Mouse (Mus musculus) ES-Bruce4 (cell line): ENCODE results near the gene Srsf3. TPM values are rescaled to one million over a fixed set of nuclear protein-coding genes. Genes with fewer than 3 reads are reported as not detected.

Experiments
- H3K27ac ChIP-seq: 2 replicates; pipeline ENCODE4 v1.5.1; 2012; ENCODE audit warnings: low read length, inconsistent platforms; ENCODE audit not compliant: insufficient read depth
- H3K27me3 ChIP-seq: 2 replicates; pipeline ENCODE4 v1.6.1; 2012; ENCODE audit warnings: mild to moderate bottlenecking, low read length, inconsistent platforms; ENCODE audit not compliant: control insufficient read depth, poor library complexity, insufficient read depth, severe bottlenecking
- H3K36me3 ChIP-seq: 2 replicates; pipeline ENCODE4 v1.6.1; 2012; ENCODE audit warnings: inconsistent platforms, mild to moderate bottlenecking, low read length, moderate library complexity; ENCODE audit not compliant: control insufficient read depth, poor library complexity, insufficient read depth, severe bottlenecking
- H3K4me1 ChIP-seq: one replicate; pipeline ENCODE4 v1.8.1; 2011; ENCODE audit warnings: low read length; ENCODE audit not compliant: control insufficient read depth, insufficient read depth
- H3K4me3 ChIP-seq: 2 replicates; pipeline ENCODE4 v1.5.1; 2011; ENCODE audit warnings: low read depth, mild to moderate bottlenecking, low read length
- H3K9ac ChIP-seq: 2 replicates; pipeline ENCODE4 v1.6.1; 2012; ENCODE audit warnings: low read depth, mild to moderate bottlenecking, inconsistent platforms; ENCODE audit not compliant: poor library complexity, severe bottlenecking
- H3K9me3 ChIP-seq: replicated peaks from 2 replicates; pipeline ENCODE4 v1.6.1; 2012; ENCODE audit warnings: mild to moderate bottlenecking, low read length, inconsistent platforms; ENCODE audit not compliant: control insufficient read depth, poor library complexity, insufficient read depth, severe bottlenecking
- CTCF ChIP-seq: IDR thresholded peaks from one replicate; pipeline ENCODE4 v1.8.1; 2011; ENCODE audit warnings: low read depth, low read length
- EP300 ChIP-seq: IDR thresholded peaks from 2 replicates; pipeline ENCODE4 v1.6.1; 2011; ENCODE audit warnings: low read depth, low read length; ENCODE audit not compliant: insufficient read depth
- POLR2A ChIP-seq: IDR thresholded peaks from one replicate; pipeline ENCODE4 v1.8.1; 2011; ENCODE audit warnings: low read length; ENCODE audit not compliant: insufficient read depth
- polyA plus RNA-seq: library from polyadenylated mRNA; stranded (reverse); fragments of >200 nt; gene quantifications from 2 replicates; pipeline ENCODE4 v1.2.4, GENCODE M21; 2011; ENCODE audit warnings: low read depth; ENCODE audit not compliant: missing spikeins, insufficient read depth, insufficient read length

Gene Srsf3
- polyA plus RNA-seq, 1 experiment, result 557 TPM

DNA sequence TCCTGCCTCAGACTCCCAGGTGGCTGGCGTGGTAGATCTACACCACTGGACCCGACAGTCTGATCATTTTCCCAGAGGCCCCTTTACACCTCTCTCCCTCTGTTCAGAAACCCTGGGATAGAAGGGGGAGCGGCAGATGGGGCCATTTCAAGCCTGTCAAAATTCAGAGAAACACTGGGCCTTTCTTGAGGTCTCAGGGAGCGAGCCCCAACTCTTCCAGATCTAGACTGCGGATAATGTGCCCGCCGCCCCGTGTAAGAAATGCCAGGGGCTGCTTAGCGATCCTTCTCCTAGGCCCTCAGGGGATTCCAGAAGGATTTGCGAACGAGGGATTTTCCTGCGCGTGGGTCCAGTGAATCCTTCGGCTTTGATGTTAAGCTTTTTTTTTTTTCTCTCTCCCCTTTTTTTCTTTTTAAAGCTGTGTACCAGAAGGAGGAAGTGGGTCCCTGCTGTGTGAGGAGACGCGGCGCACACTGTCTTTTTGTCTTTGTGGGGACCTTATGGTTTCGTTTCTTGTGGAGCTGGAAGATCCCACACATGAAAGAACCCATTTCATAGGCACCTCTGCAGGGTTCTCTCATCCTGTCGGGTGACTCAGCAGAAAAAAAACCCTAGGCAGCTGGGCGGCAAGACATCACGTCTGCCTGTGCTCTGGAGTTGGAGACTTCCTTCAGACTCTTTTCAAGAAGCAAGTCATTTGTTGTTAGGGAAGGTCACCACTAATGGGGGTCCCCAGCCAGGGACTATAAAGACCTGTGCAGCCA lies 49.4 kb downstream of the Srsf3 start:
- peaks cover 4% of the 10 kb centered on the region for H3K4me1 ChIP-seq
- H3K27me3 ChIP-seq, result no peaks in the 10 kb centered on the region
- TF ChIP-seq EP300 (peak; percentile 50; the same call in 1 of the 2 replicates), POLR2A (no peak)
- no peak overlapping the region for H3K4me3 ChIP-seq
- H3K9me3 ChIP-seq, result no peaks in the 10 kb centered on the region
- H3K9ac ChIP-seq, result peak overlapping the region; percentile 60
- H3K27ac ChIP-seq, result peak overlapping the region; percentile 53
- no peaks in the 10 kb centered on the region for H3K36me3 ChIP-seq

DNA sequence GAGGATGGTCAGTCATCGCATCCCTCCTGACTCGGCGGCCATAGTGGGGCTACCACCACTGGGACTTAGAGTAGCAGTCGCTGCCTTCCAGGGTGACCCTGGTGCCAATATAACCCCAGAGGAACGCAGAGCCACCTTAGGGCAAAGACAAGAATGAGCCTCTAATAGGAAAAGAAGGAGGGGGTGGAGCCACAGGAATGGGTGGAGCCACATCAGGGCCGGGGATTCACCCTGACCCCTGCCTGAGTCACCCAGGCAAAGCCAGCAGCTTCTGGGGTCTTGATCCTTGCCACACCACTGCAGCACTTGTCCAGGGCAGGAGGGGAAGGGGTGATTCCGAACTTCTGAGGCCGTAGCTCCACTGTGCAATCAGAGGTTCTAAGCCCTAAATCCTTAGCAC lies 51.2 kb downstream of the Srsf3 start:
- Histone ChIP-seq H3K9me3 (no peaks in the 10 kb centered on the region), H3K36me3 (no peaks in the 10 kb centered on the region), H3K9ac (no peak overlapping the region), H3K27ac (no peak overlapping the region), H3K27me3 (no peaks in the 10 kb centered on the region), H3K4me3 (peak overlapping the region; percentile 48), H3K4me1 (peaks cover 4% of the 10 kb centered on the region)
- TF ChIP-seq POLR2A, result no peak
- no peak for TF ChIP-seq EP300
- TF ChIP-seq CTCF, result no peak

DNA sequence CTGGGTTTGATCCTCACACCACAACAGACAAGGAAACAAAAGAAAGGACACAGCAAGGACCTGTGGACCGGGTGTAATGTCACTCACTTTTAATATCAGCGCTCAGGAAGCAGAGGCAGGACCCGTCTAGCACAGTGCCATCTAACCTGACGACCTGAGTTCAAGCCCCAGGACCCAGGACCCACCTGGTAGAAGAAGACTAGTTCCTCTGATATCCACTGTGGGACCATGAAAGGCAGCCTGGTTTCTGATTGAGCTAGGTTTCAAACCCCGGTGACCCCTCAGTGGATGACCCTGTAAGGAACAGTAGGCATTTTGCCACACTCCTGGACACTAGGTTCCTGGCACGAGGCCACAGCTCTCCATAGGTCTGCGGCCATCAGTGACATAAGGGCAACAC lies 52.2 kb downstream of the Srsf3 start:
- Histone ChIP-seq H3K27me3 (no peaks in the 10 kb centered on the region), H3K27ac (no peak overlapping the region), H3K4me1 (peaks cover 4% of the 10 kb centered on the region), H3K36me3 (no peaks in the 10 kb centered on the region), H3K9me3 (no peaks in the 10 kb centered on the region), H3K9ac (no peak overlapping the region), H3K4me3 (no peak overlapping the region)
- no peak for TF ChIP-seq EP300
- TF ChIP-seq CTCF, result no peak
- no peak for TF ChIP-seq POLR2A

DNA sequence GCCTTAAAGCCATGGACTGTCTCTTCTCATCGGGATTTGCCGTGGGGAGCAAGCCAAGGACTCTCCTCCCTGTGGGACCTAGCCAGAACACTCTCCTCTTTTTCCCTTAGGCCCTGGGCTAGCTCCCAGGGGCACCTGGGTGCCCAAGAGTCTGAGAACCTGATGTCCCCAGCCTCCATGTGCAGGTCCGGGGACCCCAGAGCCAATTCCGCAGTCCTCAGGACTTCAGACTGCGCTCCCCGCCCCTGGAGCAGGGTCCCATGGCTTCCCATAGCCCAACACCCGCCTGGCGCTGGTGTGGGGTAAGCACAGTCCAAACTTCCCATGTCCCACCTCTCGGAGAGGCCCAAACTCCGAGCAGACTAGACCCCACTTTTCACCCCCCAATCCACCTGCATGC lies 52.8 kb downstream of the Srsf3 start:
- Histone ChIP-seq H3K4me1 (peaks cover 3% of the 10 kb centered on the region), H3K9me3 (no peaks in the 10 kb centered on the region), H3K9ac (no peak overlapping the region), H3K4me3 (no peak overlapping the region), H3K27ac (no peak overlapping the region), H3K36me3 (no peaks in the 10 kb centered on the region), H3K27me3 (no peaks in the 10 kb centered on the region)
- TF ChIP-seq POLR2A, result no peak
- no peak for TF ChIP-seq CTCF
- no peak for TF ChIP-seq EP300

DNA sequence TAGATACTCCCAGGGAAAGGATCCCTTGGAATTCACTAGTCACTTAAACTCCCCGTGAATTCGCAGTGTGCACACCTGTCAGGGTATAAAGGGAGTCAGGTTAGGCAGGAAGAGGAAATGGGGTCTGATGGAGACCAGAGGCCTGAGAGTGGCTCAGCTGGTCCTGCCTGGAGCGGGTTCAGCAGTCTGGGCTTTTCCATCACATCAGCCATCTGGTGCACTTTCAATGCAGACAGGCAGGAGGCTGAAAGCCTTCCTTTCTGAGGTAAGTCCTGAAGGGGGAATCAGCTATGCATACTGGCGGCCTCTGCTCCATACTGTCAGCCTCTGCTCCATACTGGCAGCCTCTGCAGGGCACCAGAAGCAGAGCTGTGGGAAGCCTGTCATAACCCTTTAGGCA lies 54.5 kb downstream of the Srsf3 start:
- TF ChIP-seq POLR2A (no peak), EP300 (no peak), CTCF (no peak)
- Histone ChIP-seq H3K4me1 (peaks cover 3% of the 10 kb centered on the region), H3K36me3 (no peaks in the 10 kb centered on the region), H3K9ac (no peak overlapping the region), H3K9me3 (no peaks in the 10 kb centered on the region), H3K27ac (no peak overlapping the region), H3K27me3 (no peaks in the 10 kb centered on the region), H3K4me3 (no peak overlapping the region)

DNA sequence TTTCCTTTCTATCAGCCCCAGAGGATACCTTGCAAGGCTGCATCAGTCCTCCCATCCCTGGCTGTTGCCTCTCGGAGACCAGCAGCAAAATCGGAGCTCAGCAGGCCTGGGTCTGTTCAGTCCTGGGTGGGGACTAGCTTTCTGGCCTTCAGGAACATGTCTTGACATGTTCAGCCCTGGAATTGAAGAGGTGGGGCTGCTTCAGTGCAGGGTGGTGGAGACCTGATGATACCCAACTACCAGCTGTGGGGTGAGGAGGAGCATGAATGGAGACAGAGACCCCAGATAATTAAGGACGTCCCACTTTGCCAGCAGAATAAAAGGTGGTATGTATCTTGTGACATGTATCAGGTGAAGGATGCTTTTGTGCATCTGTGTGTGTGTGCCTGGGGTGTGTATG lies 58.3 kb downstream of the Srsf3 start, which contains the start of gene Cdkn1a:
TSS of gene Cdkn1a (plus strand) at position 201 of the 400 bp plus-strand sequence.
- peaks cover 5% of the 10 kb centered on the region; the same call in 1 of the 2 replicates for H3K27me3 ChIP-seq
- TF ChIP-seq CTCF (no peak), POLR2A (peak; percentile 21), EP300 (peak; percentile 88)
- H3K9me3 ChIP-seq, result no peaks in the 10 kb centered on the region
- peaks cover 1% of the 10 kb centered on the region for H3K4me1 ChIP-seq
- H3K27ac ChIP-seq, result peak within 1 kb of the TSS; percentile 94
- H3K4me3 ChIP-seq, result peak within 1 kb of the TSS; percentile 59
- H3K36me3 ChIP-seq, result no peaks in the 10 kb centered on the region; the same call in 1 of the 2 replicates
- peak within 1 kb of the TSS; percentile 66 for H3K9ac ChIP-seq
